Mouse (Mus musculus) c-Kit-positive CD71-positive TER-119-negative erythroid progenitor cells, embryonic 14.5 days (primary cell): ENCODE data around the gene Akt3.

Source experiments
- DNase-seq: peaks from one replicate; pipeline ENCODE4 v3.0.0-alpha.2; 2013; ENCODE audit warnings: low read depth

The Akt3 gene

GRCm38 (mm10) chr1:177010607-177011302 is 247.2 kb downstream of the Akt3 start:
- DNase-seq, result no peak

GRCm38 (mm10) chr1:177010041-177010440 is 248.0 kb downstream of the Akt3 start:
- DNase-seq, result no peak

- DNase-seq, result no peak
These were observed 249.2 kb downstream of the Akt3 start for GRCm38 (mm10) chr1:177008777-177009176.

GRCm38 (mm10) chr1:177007405-177007804 is 250.6 kb downstream of the Akt3 start:
- DNase-seq, result no peak

GRCm38 (mm10) chr1:177004041-177004741 is 253.8 kb downstream of the Akt3 start:
- DNase-seq, result no peak

- no peak for DNase-seq
These were observed 255.1 kb downstream of the Akt3 start for GRCm38 (mm10) chr1:177002951-177003350.

GRCm38 (mm10) chr1:176999011-176999410 is 259.0 kb downstream of the Akt3 start:
- DNase-seq, result no peak

GRCm38 (mm10) chr1:176997711-176998689 is 260.0 kb downstream of the Akt3 start:
- DNase-seq, result no peak

- DNase-seq, result no peak
These were observed 260.7 kb downstream of the Akt3 start for GRCm38 (mm10) chr1:176997254-176997653.

GRCm38 (mm10) chr1:176996630-176997201 is 261.3 kb downstream of the Akt3 start:
- peak; percentile 57 for DNase-seq

GRCm38 (mm10) chr1:176996166-176996565 is 261.8 kb downstream of the Akt3 start:
- DNase-seq, result no peak

- DNase-seq, result no peak
These were observed 262.6 kb downstream of the Akt3 start for GRCm38 (mm10) chr1:176995419-176995775.

- DNase-seq, result no peak
These were observed 263.1 kb downstream of the Akt3 start for GRCm38 (mm10) chr1:176994707-176995418.

- no peak for DNase-seq
These were observed 263.9 kb downstream of the Akt3 start for GRCm38 (mm10) chr1:176994087-176994486.

- DNase-seq, result no peak
These were observed 264.6 kb downstream of the Akt3 start for GRCm38 (mm10) chr1:176993141-176994010.

GRCm38 (mm10) chr1:176992517-176992916 is 265.5 kb downstream of the Akt3 start:
- no peak for DNase-seq

- no peak for DNase-seq
These were observed 266.5 kb downstream of the Akt3 start for GRCm38 (mm10) chr1:176991473-176991872.

- DNase-seq, result no peak
These were observed 270.8 kb downstream of the Akt3 start for GRCm38 (mm10) chr1:176986990-176987740.

GRCm38 (mm10) chr1:176986275-176986674 is 271.7 kb downstream of the Akt3 start:
- DNase-seq, result no peak

GRCm38 (mm10) chr1:176985691-176986090 is 272.3 kb downstream of the Akt3 start:
- DNase-seq, result no peak
